Mouse (Mus musculus) G1E (cell line): ENCODE results near the gene Nrip2. TPM values are rescaled to one million over a fixed set of nuclear protein-coding genes. Genes with fewer than 3 reads are reported as not detected.

Experiments used
- ATAC-seq: 2 replicates; pipeline ENCODE4 v1.8.0; 2016; ENCODE audit warnings: mild to moderate bottlenecking; ENCODE audit not compliant: insufficient number of reproducible peaks, poor library complexity, low FRiP score, severe bottlenecking; ENCODE audit errors: extremely low read depth
- DNase-seq: peaks from one replicate; pipeline ENCODE4 v3.0.0; 2012; ENCODE audit warnings: low spot score
- H3K27me3 ChIP-seq: 2 replicates; pipeline ENCODE4 v1.6.1; 2012; ENCODE audit warnings: mild to moderate bottlenecking, low read length, inconsistent platforms; ENCODE audit not compliant: insufficient read depth
- H3K36me3 ChIP-seq: replicated peaks from 2 replicates; pipeline ENCODE3; 2012; ENCODE audit warnings: mild to moderate bottlenecking, inconsistent platforms
- H3K4me1 ChIP-seq: 2 replicates; pipeline ENCODE4 v1.6.1; 2012; ENCODE audit warnings: low read depth, low read length, inconsistent platforms, mixed read lengths; ENCODE audit not compliant: insufficient read depth
- H3K4me3 ChIP-seq: 2 replicates; pipeline ENCODE4 v1.5.1; 2012; ENCODE audit warnings: low read depth, mild to moderate bottlenecking, inconsistent platforms, low read length, moderate library complexity, mixed read lengths
- H3K9me3 ChIP-seq: replicated peaks from 2 replicates; pipeline ENCODE4 v1.6.1; 2012; ENCODE audit warnings: inconsistent platforms
- CTCF ChIP-seq: IDR thresholded peaks from 2 replicates; pipeline ENCODE4 v1.5.1; 2012; ENCODE audit warnings: low read depth, low read length, inconsistent platforms, mixed read lengths
- GATA1 ChIP-seq: IDR thresholded peaks from 2 replicates; pipeline ENCODE4 v1.6.1; 2012; ENCODE audit warnings: borderline replicate concordance, low read length, inconsistent platforms, mixed read lengths
- GATA2 ChIP-seq: IDR thresholded peaks from 2 replicates; pipeline ENCODE4 v1.6.1; 2012; ENCODE audit warnings: low read depth, low read length, inconsistent platforms, borderline replicate concordance
- POLR2AphosphoS5 ChIP-seq: IDR thresholded peaks from 2 replicates; pipeline ENCODE4 v1.6.1; 2012; ENCODE audit warnings: low read depth, low read length, inconsistent platforms; ENCODE audit not compliant: insufficient replicate concordance
- TAL1 ChIP-seq: conservative IDR thresholded peaks from 2 replicates; pipeline ENCODE4 v1.6.1; 2012; ENCODE audit warnings: low read depth, low read length, inconsistent platforms, mixed read lengths
- polyA plus RNA-seq: library from polyadenylated mRNA; stranded (reverse); fragments of >175 nt; gene quantifications from 2 replicates; pipeline ENCODE4 v1.2.3, GENCODE M21; 2012
- total RNA-seq, 2 experiments: library from RNA; stranded (forward) in 1 of 2; stranded (reverse) in 1 of 2; fragments of 200-1000 nt in 1 of 2; fragments of >200 nt in 1 of 2; fragmentation: Nextera tagmentation in 1 of 2; gene quantifications; 2 replicates each; pipeline ENCODE4 v1.2.3; 2014 to 2017

Gene Nrip2
- total and polyA plus RNA-seq, 3 experiments = 0.11 TPM; not detected in 2

- no peak for DNase-seq
- Histone ChIP-seq H3K27me3 (no peaks in the 10 kb centered on the region; the same call in 1 of the 2 replicates), H3K36me3 (peaks cover 86% of the 10 kb centered on the region), H3K4me1 (peaks cover 50% of the 10 kb centered on the region), H3K9me3 (no peaks in the 10 kb centered on the region), H3K4me3 (no peak overlapping the region)
- TF ChIP-seq GATA2 = no peak
- no peak for TF ChIP-seq TAL1
- TF ChIP-seq CTCF = no peak
- no peak for TF ChIP-seq GATA1
- no peak for TF ChIP-seq POLR2AphosphoS5
- ATAC-seq = no peak
These were observed 34.5 kb downstream of the Nrip2 start for GRCm38 (mm10) chr6:128433566-128433965.

GRCm38 (mm10) chr6:128435474-128435873, 36.4 kb downstream of the Nrip2 start:
- H3K4me1 ChIP-seq = peaks cover 51% of the 10 kb centered on the region
- DNase-seq = peak; percentile 36

GRCm38 (mm10) chr6:128436356-128437005, 37.4 kb downstream of the Nrip2 start:
- Histone ChIP-seq H3K27me3 (no peaks in the 10 kb centered on the region; the same call in 1 of the 2 replicates), H3K4me3 (peak overlapping the region; percentile 97; the same call in 1 of the 2 replicates), H3K9me3 (no peaks in the 10 kb centered on the region), H3K36me3 (peaks cover 58% of the 10 kb centered on the region), H3K4me1 (peaks cover 49% of the 10 kb centered on the region)
- no peak for DNase-seq
- TF ChIP-seq GATA1 (no peak), TAL1 (no peak), POLR2AphosphoS5 (no peak), CTCF (no peak), GATA2 (no peak)
- no peak for ATAC-seq

More at GRCm38 (mm10) chr6:128435474-128435873, 36.4 kb downstream of the Nrip2 start:
- no peak for TF ChIP-seq GATA2
- TF ChIP-seq TAL1 = no peak
- TF ChIP-seq POLR2AphosphoS5 = no peak
- TF ChIP-seq GATA1 = no peak
- H3K36me3 ChIP-seq = peaks cover 67% of the 10 kb centered on the region
- no peak overlapping the region for H3K4me3 ChIP-seq
- no peaks in the 10 kb centered on the region for H3K9me3 ChIP-seq
- ATAC-seq = no peak
- H3K27me3 ChIP-seq = no peaks in the 10 kb centered on the region; the same call in 1 of the 2 replicates

GRCm38 (mm10) chr6:128437288-128437687, 38.2 kb downstream of the Nrip2 start:
- TF ChIP-seq GATA1 = no peak
- Histone ChIP-seq H3K4me1 (peaks cover 49% of the 10 kb centered on the region), H3K36me3 (peaks cover 50% of the 10 kb centered on the region), H3K27me3 (no peaks in the 10 kb centered on the region; the same call in 1 of the 2 replicates), H3K4me3 (peak overlapping the region; percentile 97), H3K9me3 (no peaks in the 10 kb centered on the region)
- no peak for ATAC-seq
- peak; percentile 18 for DNase-seq

- Histone ChIP-seq H3K27me3 (no peaks in the 10 kb centered on the region; the same call in 1 of the 2 replicates), H3K4me3 (peak overlapping the region; percentile 97), H3K36me3 (peaks cover 45% of the 10 kb centered on the region), H3K4me1 (peaks cover 48% of the 10 kb centered on the region), H3K9me3 (no peaks in the 10 kb centered on the region)
- ATAC-seq (peak; percentile 52), DNase-seq (peak; percentile 65)
- TF ChIP-seq CTCF (no peak), GATA2 (no peak), POLR2AphosphoS5 (no peak), GATA1 (no peak), TAL1 (no peak)
These were observed 38.7 kb downstream of the Nrip2 start for GRCm38 (mm10) chr6:128437731-128438316.

- Histone ChIP-seq H3K36me3 (peaks cover 39% of the 10 kb centered on the region), H3K27me3 (no peaks in the 10 kb centered on the region), H3K4me1 (peaks cover 42% of the 10 kb centered on the region), H3K4me3 (peak within 1 kb of the TSS; percentile 97), H3K9me3 (no peaks in the 10 kb centered on the region)
- no peak for TF ChIP-seq GATA2
- no peak for TF ChIP-seq TAL1
- no peak for TF ChIP-seq GATA1
- no peak for TF ChIP-seq POLR2AphosphoS5
- no peak for TF ChIP-seq CTCF
- peak; percentile 94 for DNase-seq
- ATAC-seq = peak; percentile 73
These were observed 39.3 kb downstream of the Nrip2 start, which contains the start of gene Fkbp4 for GRCm38 (mm10) chr6:128438317-128438870. Gene Fkbp4, minus strand, starts transcription at chr6:128438677.
